Mouse (Mus musculus): ENCODE data around the gene Gm14137. TPM values are rescaled to one million over a fixed set of nuclear protein-coding genes. Genes with fewer than 3 reads are reported as not detected.

The Gm14137 gene
- total and polyA plus RNA-seq, 3 experiments: 2.3 to 9.2 (median 3.3) TPM

DNA sequence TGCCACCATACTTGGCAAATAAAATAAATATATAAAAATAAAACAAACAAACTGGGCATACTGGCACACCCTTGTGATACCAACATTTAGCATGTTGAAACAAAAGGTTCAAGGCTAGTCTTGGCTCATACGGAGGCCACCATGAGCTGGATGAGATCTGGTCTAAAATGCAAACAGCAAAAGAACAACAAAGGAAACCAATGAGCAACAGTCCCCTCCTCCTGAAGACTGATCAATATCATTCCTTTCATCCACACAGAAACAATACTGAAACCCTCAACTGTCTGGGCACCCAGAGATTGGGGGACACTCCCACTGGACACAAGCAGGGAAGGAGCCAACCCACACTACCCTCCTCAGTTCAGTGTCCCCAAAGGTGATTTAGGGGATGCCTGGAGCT, 23.2 kb downstream of the Gm14137 start:
- no peak overlapping the region for H3K4me3 ChIP-seq (replicated peaks in 1 of 3; ENCODE audit: low read depth in 2 of 3, low read length in 2 of 3, poor library complexity in 1 of 3)
- in situ Hi-C loops (cut with MboI; ENCODE audit: low pct_ligation_motif_present, low pct_unique_long_range_greater_than_20kb, low sequenced_read_pairs) (loop anchor here (10.0 to 25.0 kb wide), 3 partner anchors 53 to 435 kb away; partner anchors contain the start of genes Ccdc9b and Phgr1), dilution Hi-C loops (cut with MboI; ENCODE audit: extremely low pct_ligation_motif_present, extremely low pct_unique_long_range_greater_than_20kb, low sequenced_read_pairs) (no loop called here)
- TF ChIP-seq IRF4 (IDR thresholded peaks at IDR 0.05; ENCODE audit: low read depth, low read length) (no peak), ELF1 (IDR thresholded peaks at IDR 0.05; ENCODE audit: low read depth, low read length) (no peak), TCF12 (IDR thresholded peaks at IDR 0.05; ENCODE audit: low read depth, low read length) (no peak), ZNF384 (IDR thresholded peaks at IDR 0.05; ENCODE audit: low read depth, low read length) (no peak), TBP (conservative IDR thresholded peaks at IDR 0.05; ENCODE audit: low read depth, low read length) (no peak), KAT2A (IDR thresholded peaks at IDR 0.05; ENCODE audit: insufficient replicate concordance, low read length) (no peak), EP300 (IDR thresholded peaks at IDR 0.05; ENCODE audit: low read length) (no peak), USF2 (conservative IDR thresholded peaks at IDR 0.05; ENCODE audit: low read depth, low read length) (no peak), SMC3 (IDR thresholded peaks at IDR 0.05; ENCODE audit: low read depth, low read length) (no peak), ZKSCAN1 (IDR thresholded peaks at IDR 0.05; ENCODE audit: borderline replicate concordance, low read depth, low read length) (no peak), ZC3H11A (IDR thresholded peaks at IDR 0.05; ENCODE audit: low read depth, low read length) (no peak), CHD1 (IDR thresholded peaks at IDR 0.05; ENCODE audit: low read depth, low read length) (no peak), NELFE (IDR thresholded peaks at IDR 0.05; ENCODE audit: low read depth, low read length) (no peak), E2F4 (IDR thresholded peaks at IDR 0.05; ENCODE audit: insufficient replicate concordance, low read depth, low read length) (no peak)
- H3K79me2 ChIP-seq (replicated peaks; ENCODE audit: control insufficient read depth, extremely low read depth, insufficient read depth, poor library complexity, severe bottlenecking): no peaks in the 10 kb centered on the region; the same call in 1 of the 2 replicates
- no peaks in the 10 kb centered on the region for H3K27me3 ChIP-seq (replicated peaks)
- no peak overlapping the region for H3K4me2 ChIP-seq (ENCODE audit: insufficient read depth, low read depth, poor library complexity, severe bottlenecking)
- no peaks in the 10 kb centered on the region for H3K9me3 ChIP-seq (replicated peaks; ENCODE audit: low read length)
- no peaks in the 10 kb centered on the region for H3K36me3 ChIP-seq (replicated peaks in 1 of 2; ENCODE audit: control insufficient read depth in 1 of 2, insufficient read depth in 1 of 2, low read length in 1 of 2)
- no peak for DNase-seq (ENCODE audit: extremely low read depth)
- H3K4me1 ChIP-seq (ENCODE audit: control insufficient read depth in 1 of 2, insufficient read depth in 2 of 2): peaks cover 2 to 22% of the 10 kb centered on the region in 2 experiments
- no peak overlapping the region for H3K9ac ChIP-seq (ENCODE audit: insufficient read depth, low read depth)
- no peak overlapping the region for H3K27ac ChIP-seq (ENCODE audit: insufficient read depth, low read depth)

DNA sequence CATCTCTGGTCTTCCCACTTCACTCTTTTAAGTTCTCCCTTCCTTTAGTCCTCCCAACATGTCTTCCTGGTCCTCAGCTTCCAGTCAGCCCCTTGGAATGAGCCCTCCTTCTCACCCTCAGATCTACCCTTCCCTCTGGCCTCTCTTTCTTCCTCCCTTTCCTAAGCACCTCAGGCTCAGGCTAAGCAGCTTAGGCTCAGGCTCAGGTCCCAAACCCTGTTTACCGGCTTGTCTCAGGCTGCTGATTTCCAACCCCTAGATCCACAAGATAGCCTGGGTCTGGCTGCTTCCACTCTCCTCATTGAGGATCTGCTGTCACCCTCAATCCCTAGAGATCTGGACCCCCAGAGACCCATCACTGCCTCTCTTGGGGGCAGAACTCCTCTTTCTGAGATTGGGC, 23.7 kb downstream of the Gm14137 start:
- in situ Hi-C loops (cut with MboI; ENCODE audit: low pct_ligation_motif_present, low pct_unique_long_range_greater_than_20kb, low sequenced_read_pairs) (loop anchor here (10.0 to 25.0 kb wide), 3 partner anchors 53 to 436 kb away; partner anchors contain the start of genes Ccdc9b and Phgr1), dilution Hi-C loops (cut with MboI; ENCODE audit: extremely low pct_ligation_motif_present, extremely low pct_unique_long_range_greater_than_20kb, low sequenced_read_pairs) (no loop called here)
- DNase-seq (ENCODE audit: extremely low read depth): no peak
- 0 out of 2 replicates have a peak overlapping the region, but pooled peaks have one; percentile 0 for H3K4me2 ChIP-seq (ENCODE audit: insufficient read depth, low read depth, poor library complexity, severe bottlenecking)
- H3K27me3 ChIP-seq (replicated peaks): no peaks in the 10 kb centered on the region
- no peaks in the 10 kb centered on the region; the same call in 1 of the 2 replicates for H3K79me2 ChIP-seq (replicated peaks; ENCODE audit: control insufficient read depth, extremely low read depth, insufficient read depth, poor library complexity, severe bottlenecking)
- no peak overlapping the region for H3K4me3 ChIP-seq (replicated peaks in 1 of 3; ENCODE audit: low read depth in 2 of 3, low read length in 2 of 3, poor library complexity in 1 of 3)
- no peaks in the 10 kb centered on the region for H3K9me3 ChIP-seq (replicated peaks; ENCODE audit: low read length)
- no peak overlapping the region for H3K9ac ChIP-seq (ENCODE audit: insufficient read depth, low read depth)
- no peaks in the 10 kb centered on the region for H3K36me3 ChIP-seq (replicated peaks in 1 of 2; ENCODE audit: control insufficient read depth in 1 of 2, insufficient read depth in 1 of 2, low read length in 1 of 2)
- no peak for TF ChIP-seq MXI1 (IDR thresholded peaks at IDR 0.05; ENCODE audit: low read depth, low read length)
- TF ChIP-seq CHD2 (IDR thresholded peaks at IDR 0.05; ENCODE audit: low read length): no peak
- no peak for TF ChIP-seq RAD21 (IDR thresholded peaks at IDR 0.05; ENCODE audit: low read depth, low read length)
- no peak for TF ChIP-seq POLR2AphosphoS2 (IDR thresholded peaks at IDR 0.05; ENCODE audit: low read depth, low read length)
- TF ChIP-seq MAFK (IDR thresholded peaks at IDR 0.05; ENCODE audit: insufficient replicate concordance, low read length): no peak
- no peak for TF ChIP-seq MAX (IDR thresholded peaks at IDR 0.05; ENCODE audit: low read length)
- TF ChIP-seq ZNF384 (IDR thresholded peaks at IDR 0.05; ENCODE audit: low read depth, low read length): no peak
- TF ChIP-seq USF2 (conservative IDR thresholded peaks at IDR 0.05; ENCODE audit: low read depth, low read length): no peak
- TF ChIP-seq ZMIZ1 (IDR thresholded peaks at IDR 0.05; ENCODE audit: low read depth, low read length): no peak
- peaks cover 2 to 22% of the 10 kb centered on the region in 2 experiments for H3K4me1 ChIP-seq (ENCODE audit: control insufficient read depth in 1 of 2, insufficient read depth in 2 of 2)
- H3K27ac ChIP-seq (ENCODE audit: insufficient read depth, low read depth): no peak overlapping the region
